Comparison of ENCODE assay signal across 8 mouse cellular contexts in the genomic region with DNA sequence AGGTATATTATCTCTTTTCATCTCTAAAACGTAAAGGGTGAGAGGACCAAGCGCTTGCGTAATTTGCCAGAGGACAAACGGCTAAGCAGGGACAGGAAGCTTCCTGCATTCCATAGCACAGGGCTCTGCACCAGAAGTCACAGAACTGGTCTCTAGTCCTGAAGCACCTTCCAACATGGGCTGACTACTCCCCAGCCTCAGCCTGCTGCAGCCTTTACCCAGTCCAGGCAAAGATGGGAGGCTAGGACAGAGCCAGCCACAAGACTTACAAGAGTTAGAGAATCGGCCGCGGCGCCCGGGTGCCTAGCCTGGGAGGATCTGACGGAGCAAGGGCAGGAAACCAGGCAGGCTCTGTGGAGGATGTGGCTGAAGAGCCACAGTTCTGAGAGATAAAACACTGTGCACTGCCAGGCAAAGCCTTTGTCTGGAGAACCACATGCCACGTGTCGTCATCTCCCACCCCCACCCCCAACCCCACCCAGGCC. TPM values are rescaled to one million over a fixed set of nuclear protein-coding genes. Genes with fewer than 3 reads are reported as not detected.
DNase-seq lines count a peak whose midpoint lies in the region; ATAC-seq lines count a peak whose summit lies in the region.

No protein-coding gene starts in this region.

- H3K9me3 ChIP-seq in kidney, embryonic 15.5 days (replicated peaks) = no peaks in the 10 kb centered on the region
- no peaks in the 10 kb centered on the region for H3K9me3 ChIP-seq in intestine, embryonic 16.5 days (ENCODE audit: control insufficient read depth, low read length)

- 0 out of 2 replicates have a peak, but pooled peaks cover 7% of the 10 kb centered on the region for H3K4me1 ChIP-seq in kidney, embryonic 15.5 days
- H3K4me1 ChIP-seq in intestine, embryonic 16.5 days (ENCODE audit: control insufficient read depth, insufficient read depth, low read length) = no peaks in the 10 kb centered on the region

- H3K9ac ChIP-seq in kidney, embryonic 15.5 days = no peak overlapping the region
- no peak overlapping the region for H3K9ac ChIP-seq in intestine, embryonic 16.5 days (ENCODE audit: low read depth, low read length)

- H3K4me3 ChIP-seq in kidney, embryonic 15.5 days (replicated peaks) = no peak overlapping the region; the same call in 1 of the 2 replicates
- no peak overlapping the region for H3K4me3 ChIP-seq in intestine, embryonic 16.5 days (ENCODE audit: low read length)

- peak overlapping the region; percentile 43 for H3K4me2 ChIP-seq in kidney, embryonic 15.5 days
- no peak overlapping the region for H3K4me2 ChIP-seq in intestine, embryonic 16.5 days (ENCODE audit: low read depth, low read length)

- H3K27ac ChIP-seq in kidney, embryonic 15.5 days = peak overlapping the region; percentile 80
- no peak overlapping the region for H3K27ac ChIP-seq in intestine, embryonic 16.5 days (ENCODE audit: low read length)

- H3K36me3 ChIP-seq in kidney, embryonic 15.5 days = no peaks in the 10 kb centered on the region
- no peaks in the 10 kb centered on the region for H3K36me3 ChIP-seq in intestine, embryonic 16.5 days (ENCODE audit: control insufficient read depth, insufficient read depth, low read length)

- WGBS in kidney, embryonic 15.5 days = 71% methylated on average over 12 of the region's 12 CpGs
- 55% methylated on average over 12 of the region's 12 CpGs for WGBS in intestine, embryonic 16.5 days

- peak; percentile 97 for DNase-seq in 416B (ENCODE audit: low read depth)
- DNase-seq in T-cell, adult 2 months (ENCODE audit: low spot score) = peak; percentile 77
- DNase-seq in lung, postnatal 14 days = peak; percentile 41
- no peak for DNase-seq in cerebellum, postnatal 4 days (ENCODE audit: low spot score in 2 of 2)
- DNase-seq in left cerebral cortex, adult 8-10 months (ENCODE audit: low spot score in 2 of 2) = no peak
- DNase-seq in cerebellum, adult 9-10 months = no peak

- ATAC-seq in kidney, embryonic 15.5 days (replicated peaks; ENCODE audit: low FRiP score) = no peak
- no peak for ATAC-seq in intestine, embryonic 16.5 days

- no peaks in the 10 kb centered on the region for H3K27me3 ChIP-seq in kidney, embryonic 15.5 days
- no peaks in the 10 kb centered on the region for H3K27me3 ChIP-seq in intestine, embryonic 16.5 days (replicated peaks; ENCODE audit: control insufficient read depth, insufficient read depth, low read length)

RNA-seq across cellular contexts. Expression of a gene that starts 2.8 kb away (rescaled TPM):
- 4.8 TPM in 2 replicates for polyA plus RNA-seq in kidney, embryonic 15.5 days (2015; fragmentation: Nextera tagmentation; extraction: Ambion mirVana)
- polyA plus RNA-seq in intestine, embryonic 16.5 days (2015; fragmentation: Nextera tagmentation; extraction: Ambion mirVana) = 3.0 and 3.6 TPM in 2 replicates
- under 1 TPM in 2 of 4 experiments, not detected in 2; 0.27 to 0.30 TPM for total RNA-seq in left cerebral cortex, adult 8-10 months (2022)

RNA-seq across cellular contexts. Expression of a gene that starts 34.6 kb away (rescaled TPM):
- not detected in 2 replicates for polyA plus RNA-seq in kidney, embryonic 15.5 days (2015; fragmentation: Nextera tagmentation; extraction: Ambion mirVana)
- polyA plus RNA-seq in intestine, embryonic 16.5 days (2015; fragmentation: Nextera tagmentation; extraction: Ambion mirVana) = 0.07 TPM in 1 of 2 replicates, not detected in the other
- total RNA-seq in left cerebral cortex, adult 8-10 months (2022) = 1 to 10 TPM; 1.2 to 2.6 (median 1.9) TPM

RNA-seq across cellular contexts. Expression of a gene that starts 45.8 kb away (rescaled TPM):
- polyA plus RNA-seq in kidney, embryonic 15.5 days (2015; fragmentation: Nextera tagmentation; extraction: Ambion mirVana) = 41.7 and 44.8 TPM in 2 replicates
- 24.4 and 26.8 TPM in 2 replicates for polyA plus RNA-seq in intestine, embryonic 16.5 days (2015; fragmentation: Nextera tagmentation; extraction: Ambion mirVana)
- total RNA-seq in left cerebral cortex, adult 8-10 months (2022) = 10 to 100 TPM; 72.9 to 94.8 (median 80.5) TPM

Comparison
In these comparisons a context has a peak if more than half of its experiments do, and no peak if none do; other contexts are left out.
1. DNase-seq: peak in 416B (single experiment), T-cell, adult 2 months (single experiment) and lung, postnatal 14 days (single experiment); none in cerebellum, postnatal 4 days (0 of 2), left cerebral cortex, adult 8-10 months (0 of 2) and cerebellum, adult 9-10 months (single experiment).